Mouse (Mus musculus) right cerebral cortex, postnatal 14 days (tissue): ENCODE measurements around the gene Ovol1.

Experiments
- DNase-seq: peaks from one replicate; pipeline ENCODE4 v3.0.0; 2022

The Ovol1 gene

DNA sequence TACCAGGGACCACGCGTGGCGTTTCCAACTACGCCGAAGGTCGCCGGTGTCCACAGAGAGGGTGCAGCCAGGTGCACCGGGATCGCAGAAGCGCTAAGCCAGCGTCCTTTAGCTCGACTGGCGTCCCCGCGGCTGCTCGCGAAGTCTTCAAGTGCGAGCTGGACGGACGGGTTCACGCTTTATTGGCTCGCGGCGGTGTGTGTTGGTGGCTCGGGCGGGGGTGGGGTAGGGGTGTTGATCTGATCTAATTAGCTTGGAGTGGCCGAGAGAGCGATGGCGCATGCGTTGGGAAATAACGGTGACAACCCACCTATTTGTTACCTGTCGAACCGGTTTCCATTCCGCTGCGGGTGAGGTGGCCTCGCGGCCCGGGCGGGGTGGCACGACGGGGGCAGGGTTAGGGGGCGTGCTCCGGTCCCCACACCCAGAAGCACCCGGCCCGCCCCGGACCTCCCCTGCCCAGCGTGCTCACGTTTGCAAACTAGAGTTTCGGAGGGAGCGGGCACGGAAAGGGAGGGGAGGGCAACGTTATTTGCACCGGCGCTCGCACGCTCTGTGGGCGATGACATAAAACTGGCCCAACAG lies at the start of gene Ovol1:
TSS of gene Ovol1 (minus strand) at position 190 of the 585 bp plus-strand sequence.
- DNase-seq: no peak

- peak; percentile 92 for DNase-seq
Measured at GRCm38 (mm10) chr19:5609547-5610404, 49.3 kb upstream of the Ovol1 start, which contains the start of gene Kat5. Gene Kat5, minus strand, starts transcription at chr19:5610237.

DNA sequence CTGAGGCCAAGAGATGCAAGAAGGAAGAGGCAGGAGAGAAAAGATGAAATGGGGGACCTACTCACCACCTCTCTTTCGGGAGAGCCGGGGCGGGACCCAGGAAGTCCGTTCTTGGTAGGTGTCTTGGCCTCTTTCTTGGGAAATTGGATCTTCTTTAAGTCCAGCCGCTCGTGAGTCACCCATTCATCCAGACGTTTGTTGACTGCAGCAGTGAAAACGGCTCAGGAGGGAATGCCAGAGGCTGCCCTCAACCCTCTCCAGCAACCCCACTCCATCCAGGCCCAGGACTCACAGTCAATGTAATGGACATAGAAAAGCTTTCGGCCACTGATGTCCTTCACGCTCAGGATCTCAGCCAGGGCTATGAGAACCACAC lies 48.7 kb upstream of the Ovol1 start:
- no peak for DNase-seq

DNA sequence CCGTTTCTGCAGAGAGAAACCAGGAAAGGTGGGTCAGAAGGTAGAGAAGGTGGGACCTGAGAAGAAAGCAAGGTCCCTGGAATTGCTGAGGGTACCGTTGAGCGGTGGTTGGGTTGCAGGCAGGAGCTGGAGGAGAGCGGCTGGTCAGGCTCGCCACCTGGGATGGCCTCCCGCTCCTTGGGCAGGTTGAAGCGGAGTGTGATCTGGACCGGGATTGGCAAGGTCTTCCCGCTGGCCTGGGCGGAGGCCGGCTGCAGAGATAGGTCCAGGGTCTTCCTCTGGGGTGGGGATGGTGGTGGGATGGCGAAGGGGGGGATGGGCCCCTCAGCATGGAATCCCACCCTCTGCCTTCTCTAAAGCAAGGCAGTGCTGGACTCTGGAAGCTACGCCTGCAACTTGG lies 48.3 kb upstream of the Ovol1 start:
- peak; percentile 18 for DNase-seq

GRCm38 (mm10) chr19:5607705-5608410 lies 47.4 kb upstream of the Ovol1 start:
- peak; percentile 11 for DNase-seq

DNA sequence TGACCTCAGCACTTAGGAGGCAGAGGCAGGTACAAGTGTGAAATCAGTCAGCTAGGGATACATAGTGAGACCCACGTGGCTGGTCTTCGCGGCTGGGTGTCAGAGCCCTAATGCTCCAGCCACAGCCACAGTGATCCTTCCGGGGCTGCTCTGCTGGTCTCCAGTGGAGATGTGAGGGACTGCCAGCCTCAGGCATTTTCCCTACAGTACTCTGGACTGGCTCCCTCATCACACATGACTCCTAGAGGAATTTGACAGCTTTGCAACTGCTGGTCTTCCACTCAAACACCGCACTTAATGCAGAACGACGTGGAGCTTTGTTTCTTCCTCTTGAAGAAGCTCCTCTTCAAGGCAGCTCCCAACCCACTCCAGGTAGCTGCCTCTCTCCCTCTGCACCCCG lies 45.8 kb upstream of the Ovol1 start:
- peak; percentile 26 for DNase-seq

GRCm38 (mm10) chr19:5605126-5605525 lies 44.7 kb upstream of the Ovol1 start:
- DNase-seq: no peak

- no peak for DNase-seq
Measured at GRCm38 (mm10) chr19:5603664-5604063, 43.2 kb upstream of the Ovol1 start.

DNA sequence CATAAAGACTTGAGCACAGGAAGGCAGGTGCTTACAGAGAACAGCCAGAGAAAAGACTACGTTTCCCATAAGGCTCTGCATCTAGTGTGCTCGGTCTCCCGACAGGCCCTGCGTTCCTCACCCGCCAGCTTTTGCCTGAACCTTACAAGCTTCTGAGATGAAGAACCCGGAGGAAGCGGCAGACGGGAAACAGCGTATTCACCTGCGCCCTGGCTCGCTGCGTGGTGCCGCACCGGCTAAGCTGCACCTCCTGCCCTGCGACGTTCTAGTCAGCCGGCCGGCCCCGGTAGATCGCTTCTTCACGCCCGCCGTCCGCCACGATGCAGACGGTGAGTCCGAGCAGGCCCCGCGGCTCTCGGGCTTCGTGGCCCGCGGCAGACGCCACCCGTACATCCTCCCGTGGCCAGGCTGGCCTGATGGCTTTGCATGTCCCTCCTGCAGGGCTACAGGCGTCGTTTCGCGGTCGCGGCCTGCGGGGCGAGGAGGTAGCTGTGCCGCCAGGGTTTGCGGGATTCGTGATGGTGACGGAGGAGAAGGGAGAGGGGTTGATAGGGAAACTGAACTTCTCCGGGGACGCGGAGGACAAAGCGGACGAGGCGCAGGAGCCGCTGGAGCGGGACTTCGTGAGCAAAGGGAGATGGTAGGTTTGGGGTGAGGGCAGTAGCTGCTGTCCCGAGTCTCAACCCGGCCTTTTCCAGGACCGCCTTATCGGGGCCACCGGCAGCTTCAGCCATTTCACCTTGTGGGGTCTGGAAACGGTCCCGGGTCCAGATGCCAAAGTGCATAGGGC lies 41.5 kb upstream of the Ovol1 start, which contains the start of gene Rnaseh2c:
TSS of gene Rnaseh2c (plus strand) at position 122 of the 790 bp plus-strand sequence.
- peak; percentile 71 for DNase-seq

GRCm38 (mm10) chr19:5599224-5599623 lies 38.8 kb upstream of the Ovol1 start:
- no peak for DNase-seq

DNA sequence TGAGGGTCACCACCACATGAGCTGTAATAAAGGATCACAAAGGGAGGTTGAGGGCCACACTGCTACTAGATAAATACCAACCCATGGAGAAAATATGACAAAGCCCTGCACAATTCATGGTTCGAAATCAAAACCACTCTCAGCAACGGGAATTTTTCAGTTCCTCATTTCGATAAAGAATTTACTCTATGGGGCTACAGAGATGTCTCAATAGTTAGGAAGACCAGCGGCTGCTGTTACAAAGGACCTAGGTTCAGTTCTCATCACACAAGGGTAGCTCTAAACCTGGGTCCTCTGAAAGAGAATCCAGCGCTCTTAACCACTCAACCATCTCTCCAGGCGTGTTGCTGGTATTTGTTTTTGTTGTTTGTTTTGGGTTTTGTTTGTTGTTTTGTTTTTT lies 31.4 kb upstream of the Ovol1 start:
- no peak for DNase-seq

- DNase-seq: no peak
Measured at GRCm38 (mm10) chr19:5589159-5589558, 28.7 kb upstream of the Ovol1 start.

- DNase-seq: no peak
Measured at GRCm38 (mm10) chr19:5581995-5582394, 21.5 kb upstream of the Ovol1 start.

DNA sequence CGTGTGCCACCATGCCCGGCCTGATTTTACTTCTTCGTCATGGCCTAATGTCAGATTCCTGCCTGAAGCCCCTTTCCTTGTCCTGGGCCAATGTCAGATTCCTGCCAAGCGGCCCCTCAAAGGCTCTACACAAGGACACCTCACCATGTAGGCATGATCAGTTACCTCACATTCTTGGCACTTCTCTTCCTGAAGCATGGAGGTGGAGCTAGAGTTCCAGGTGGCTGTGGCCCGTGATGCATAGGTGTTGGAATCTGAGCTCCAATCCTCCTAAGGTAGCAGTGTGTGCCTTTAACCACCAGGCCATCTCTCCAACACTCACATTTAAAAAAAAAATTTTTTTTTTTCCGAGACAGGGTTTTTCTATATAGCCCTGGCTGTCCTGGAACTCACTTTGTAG lies 20.3 kb upstream of the Ovol1 start:
- no peak for DNase-seq

GRCm38 (mm10) chr19:5579971-5580370 lies 19.5 kb upstream of the Ovol1 start:
- DNase-seq: no peak

GRCm38 (mm10) chr19:5575336-5575735 lies 14.9 kb upstream of the Ovol1 start:
- no peak for DNase-seq

GRCm38 (mm10) chr19:5572331-5573125 lies 12.1 kb upstream of the Ovol1 start:
- peak; percentile 50 for DNase-seq

DNA sequence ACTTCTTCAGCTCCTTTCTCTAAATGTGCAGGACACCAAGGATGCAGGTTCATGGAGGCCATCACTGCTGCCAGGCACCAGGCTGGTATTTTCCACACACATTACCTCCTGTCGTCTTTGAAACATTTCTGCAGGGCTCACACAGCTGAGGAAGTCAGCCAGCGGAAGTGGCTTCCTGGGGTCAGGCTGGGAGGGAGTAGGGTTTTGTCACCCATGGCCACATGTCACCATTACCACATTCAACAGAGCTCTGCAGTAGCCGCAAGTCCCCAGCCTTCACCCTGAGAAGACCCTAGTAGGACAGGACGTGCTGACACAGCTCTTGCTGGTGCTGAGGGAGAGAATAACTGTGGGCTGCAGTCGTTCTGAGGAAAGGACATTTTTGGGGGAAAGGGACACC lies 11.4 kb upstream of the Ovol1 start:
- no peak for DNase-seq

GRCm38 (mm10) chr19:5570353-5571246 lies 10.2 kb upstream of the Ovol1 start:
- DNase-seq: no peak

DNA sequence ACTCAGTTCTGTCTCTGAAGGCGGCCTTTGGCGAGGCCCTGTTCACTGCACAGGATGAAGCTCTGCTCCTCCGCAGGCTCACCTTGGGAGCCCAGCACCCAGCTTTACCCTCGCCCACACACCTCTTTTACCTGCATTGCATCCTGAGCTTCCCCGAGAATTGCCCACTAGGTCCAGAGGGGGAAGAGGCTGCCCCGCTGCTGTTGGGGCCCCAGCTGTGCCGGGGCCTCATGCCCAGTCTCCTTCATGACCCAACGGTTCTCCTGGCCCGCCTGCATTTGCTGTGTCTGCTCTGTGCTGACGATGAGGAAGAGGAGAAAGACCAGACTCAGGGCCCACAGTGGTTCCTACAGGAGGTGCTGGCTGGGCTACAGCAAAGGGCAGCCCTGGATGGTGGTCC lies 9.1 kb upstream of the Ovol1 start:
- DNase-seq: no peak
